Mouse (Mus musculus) thymus, adult 2 months (tissue): ENCODE measurements around the gene Kif26a.

ENCODE experiments used
- CTCF ChIP-seq: fragments of 200-500 bp; IDR thresholded peaks from 2 replicates; pipeline ENCODE4 v1.5.1; 2012; ENCODE audit warnings: mild to moderate bottlenecking, control low read depth, low read length, moderate library complexity, borderline replicate concordance; ENCODE audit not compliant: control insufficient read depth, poor library complexity, insufficient read depth; ENCODE audit errors: extremely low read depth
- POLR2A ChIP-seq: fragments of 200-500 bp; IDR thresholded peaks from 2 replicates; pipeline ENCODE4 v1.6.1; 2012; ENCODE audit warnings: mild to moderate bottlenecking, low read length, control low read depth, moderate library complexity; ENCODE audit not compliant: control insufficient read depth, poor library complexity, insufficient read depth; ENCODE audit errors: extremely low read depth

- no peak for TF ChIP-seq CTCF
- no peak for TF ChIP-seq POLR2A
Observed at GRCm38 (mm10) chr12:112143116-112143832, 2.7 kb upstream of the Kif26a start.
